Mouse (Mus musculus): Measurements from ENCODE around the gene Cd101. TPM values are rescaled to one million over a fixed set of nuclear protein-coding genes. Genes with fewer than 3 reads are reported as not detected.

The Cd101 gene
- polyA plus RNA-seq (2014; fragmentation: Nextera tagmentation; extraction: Ambion mirVana) = 0.05 and 0.07 TPM in 2 replicates

DNA sequence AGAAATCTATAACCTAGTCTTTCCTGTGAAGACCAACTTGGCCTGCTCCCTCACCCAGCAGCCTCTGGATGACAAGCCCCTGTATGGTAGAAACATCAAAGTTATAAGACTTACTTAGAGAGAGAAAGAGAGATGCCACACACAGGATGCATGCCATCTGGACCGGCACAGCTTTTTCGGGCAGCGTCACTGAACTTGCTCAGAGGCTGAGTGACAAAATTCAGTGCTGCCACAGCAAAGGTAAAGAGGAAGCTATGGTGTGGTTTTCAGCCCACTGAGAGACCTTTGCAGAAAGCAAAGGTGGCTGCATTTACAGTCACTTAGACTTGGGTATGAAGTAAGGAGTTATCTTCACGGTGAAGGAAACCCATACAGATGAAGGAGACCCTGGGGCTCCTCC is at the start of gene Cd101:
Gene Cd101, minus strand, starts transcription at position 218 of the 400 bp plus-strand sequence.
- ATAC-seq (ENCODE audit: low FRiP score) = no peak
- no peaks in the 10 kb centered on the region for H3K36me3 ChIP-seq (replicated peaks; ENCODE audit: control insufficient read depth, insufficient read depth)
- no peak for DNase-seq (ENCODE audit: low spot score)
- no peaks in the 10 kb centered on the region for H3K9me3 ChIP-seq (ENCODE audit: control insufficient read depth, low read length)
- no peak within 1 kb of the TSS for H3K4me2 ChIP-seq (replicated peaks)
- H3K27me3 ChIP-seq (ENCODE audit: control insufficient read depth, insufficient read depth, low read length) = no peaks in the 10 kb centered on the region
- no peak within 1 kb of the TSS for H3K9ac ChIP-seq
- WGBS = 94% methylated on average over 4 of the region's 4 CpGs
- H3K4me1 ChIP-seq (replicated peaks; ENCODE audit: control insufficient read depth, insufficient read depth, low read length) = no peaks in the 10 kb centered on the region
- H3K4me3 ChIP-seq (replicated peaks; ENCODE audit: low read length) = no peak within 1 kb of the TSS
- H3K27ac ChIP-seq = no peak within 1 kb of the TSS

DNA sequence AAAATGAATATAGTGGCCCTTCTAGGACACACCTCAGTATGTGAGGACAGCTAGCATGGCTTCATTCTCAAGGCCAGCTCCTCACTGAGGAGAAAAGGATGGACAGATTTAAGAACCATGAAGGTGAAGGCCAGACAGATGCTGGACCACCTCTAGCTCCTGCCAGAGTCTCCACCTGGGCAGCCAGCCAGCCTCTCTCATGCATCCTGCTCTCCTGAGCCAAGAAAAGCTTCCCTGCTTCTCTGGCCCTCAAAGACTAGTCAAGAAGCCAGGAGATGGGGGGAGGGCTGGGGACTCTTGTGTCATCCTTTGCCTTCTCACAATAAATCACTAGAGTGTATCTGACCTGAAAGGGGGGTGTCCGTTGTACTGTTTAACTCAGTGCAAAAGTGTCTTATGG is 49.0 kb upstream of the Cd101 start:
- Histone ChIP-seq H3K27ac (no peak overlapping the region), H3K9ac (no peak overlapping the region), H3K4me2 (replicated peaks) (no peak overlapping the region), H3K4me1 (replicated peaks; ENCODE audit: control insufficient read depth, insufficient read depth, low read length) (no peaks in the 10 kb centered on the region), H3K36me3 (replicated peaks; ENCODE audit: control insufficient read depth, insufficient read depth) (peaks cover 13% of the 10 kb centered on the region), H3K4me3 (replicated peaks; ENCODE audit: low read length) (no peak overlapping the region), H3K27me3 (ENCODE audit: control insufficient read depth, insufficient read depth, low read length) (no peaks in the 10 kb centered on the region), H3K9me3 (ENCODE audit: control insufficient read depth, low read length) (no peaks in the 10 kb centered on the region)
- 88% methylated on average over 1 of the region's 1 CpGs for WGBS
- DNase-seq (ENCODE audit: low spot score) = no peak
- ATAC-seq (ENCODE audit: low FRiP score) = no peak

DNA sequence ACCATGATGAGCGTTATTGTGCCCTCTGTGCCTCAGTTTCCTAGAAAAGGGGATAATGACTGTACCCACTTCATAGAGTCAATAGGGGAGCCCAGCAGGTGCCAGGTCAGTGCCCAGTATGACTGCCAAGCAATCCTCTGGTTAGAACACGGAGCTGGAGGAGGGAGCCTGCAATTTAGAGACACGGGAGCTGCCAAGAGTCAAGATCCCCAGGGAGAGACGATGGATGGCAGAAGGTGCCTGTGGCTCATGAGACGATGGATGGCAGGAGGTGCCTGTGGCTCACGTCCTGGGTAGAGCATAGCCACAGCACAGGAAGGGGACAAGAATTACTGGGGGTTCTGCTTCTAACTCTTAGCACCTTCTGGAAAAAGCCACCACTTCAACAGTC is 48.3 kb upstream of the Cd101 start:
- Histone ChIP-seq H3K9ac (no peak overlapping the region), H3K9me3 (ENCODE audit: control insufficient read depth, low read length) (no peaks in the 10 kb centered on the region), H3K4me3 (replicated peaks; ENCODE audit: low read length) (no peak overlapping the region), H3K27ac (no peak overlapping the region), H3K4me1 (replicated peaks; ENCODE audit: control insufficient read depth, insufficient read depth, low read length) (no peaks in the 10 kb centered on the region), H3K36me3 (replicated peaks; ENCODE audit: control insufficient read depth, insufficient read depth) (peaks cover 13% of the 10 kb centered on the region), H3K27me3 (ENCODE audit: control insufficient read depth, insufficient read depth, low read length) (no peaks in the 10 kb centered on the region), H3K4me2 (replicated peaks) (no peak overlapping the region)
- no peak for ATAC-seq (ENCODE audit: low FRiP score)
- no peak for DNase-seq (ENCODE audit: low spot score)
- 65% methylated on average over 6 of the region's 6 CpGs for WGBS

DNA sequence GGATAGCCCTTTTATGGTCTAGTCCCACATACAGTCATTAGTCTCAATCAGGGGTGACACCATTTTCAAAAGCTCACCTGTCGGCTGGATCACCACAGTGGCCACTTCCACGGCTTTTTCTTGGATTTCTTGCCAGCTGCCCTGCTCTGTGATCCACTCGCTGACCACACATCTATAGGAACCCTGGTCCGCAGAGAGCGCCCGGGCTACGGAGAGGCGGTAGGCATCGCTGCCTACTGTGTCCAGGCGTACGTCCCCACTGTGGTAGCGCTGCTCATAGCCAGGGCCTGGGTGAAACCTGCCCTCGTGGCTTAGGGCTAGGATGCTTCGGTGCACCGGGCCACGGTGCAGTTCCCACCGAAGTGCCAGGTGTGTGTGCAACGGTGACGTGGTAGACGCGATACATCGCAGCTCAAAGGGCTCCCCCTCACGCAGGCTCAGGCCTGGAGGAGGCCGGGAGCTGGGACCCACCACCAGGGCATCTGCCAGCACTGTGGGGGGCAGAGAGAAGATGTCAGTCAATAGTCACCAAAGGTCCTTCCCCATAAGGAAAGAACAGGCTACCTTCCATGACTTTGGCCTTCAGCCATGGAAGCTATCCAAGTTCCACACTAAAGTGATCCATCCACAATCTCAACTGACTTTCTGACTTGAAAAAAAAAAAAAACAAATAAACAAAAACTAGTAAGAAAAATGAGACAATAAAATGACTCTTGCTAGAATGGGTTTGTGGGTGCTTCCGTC is 47.8 kb upstream of the Cd101 start:
- H3K4me3 ChIP-seq (replicated peaks; ENCODE audit: low read length) = no peak overlapping the region
- H3K9ac ChIP-seq = no peak overlapping the region
- H3K4me1 ChIP-seq (replicated peaks; ENCODE audit: control insufficient read depth, insufficient read depth, low read length) = no peaks in the 10 kb centered on the region
- H3K9me3 ChIP-seq (ENCODE audit: control insufficient read depth, low read length) = no peaks in the 10 kb centered on the region
- WGBS = 90% methylated on average over 25 of the region's 25 CpGs
- no peaks in the 10 kb centered on the region for H3K27me3 ChIP-seq (ENCODE audit: control insufficient read depth, insufficient read depth, low read length)
- H3K36me3 ChIP-seq (replicated peaks; ENCODE audit: control insufficient read depth, insufficient read depth) = peaks cover 13% of the 10 kb centered on the region
- no peak overlapping the region for H3K4me2 ChIP-seq (replicated peaks)
- DNase-seq (ENCODE audit: low spot score) (no peak), ATAC-seq (ENCODE audit: low FRiP score) (no peak)
- H3K27ac ChIP-seq = no peak overlapping the region

DNA sequence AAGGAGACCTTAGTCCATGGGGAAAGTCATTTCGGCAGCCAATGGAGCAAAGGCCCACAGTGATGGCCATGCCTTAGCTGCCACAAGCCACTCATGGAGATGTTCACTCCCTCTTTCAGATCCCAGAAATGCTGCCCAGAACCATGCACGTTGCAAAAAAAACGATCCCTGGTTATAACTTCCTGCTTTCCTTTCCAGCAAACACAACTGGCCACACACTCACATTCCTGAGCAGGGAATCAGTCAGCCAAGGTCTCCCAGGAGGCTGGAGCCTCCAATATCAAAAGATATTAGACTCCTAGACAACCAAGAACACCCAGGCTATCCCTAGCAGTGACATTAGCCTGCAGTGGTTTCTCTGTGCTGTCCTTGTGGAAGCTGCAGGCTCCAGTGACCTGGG is 46.5 kb upstream of the Cd101 start:
- H3K4me1 ChIP-seq (replicated peaks; ENCODE audit: control insufficient read depth, insufficient read depth, low read length) = no peaks in the 10 kb centered on the region; the same call in 1 of the 2 replicates
- H3K27me3 ChIP-seq (ENCODE audit: control insufficient read depth, insufficient read depth, low read length) = no peaks in the 10 kb centered on the region
- H3K4me2 ChIP-seq (replicated peaks) = no peak overlapping the region
- ATAC-seq (ENCODE audit: low FRiP score) = no peak
- no peak overlapping the region for H3K4me3 ChIP-seq (replicated peaks; ENCODE audit: low read length)
- no peaks in the 10 kb centered on the region for H3K9me3 ChIP-seq (ENCODE audit: control insufficient read depth, low read length)
- peaks cover 13% of the 10 kb centered on the region for H3K36me3 ChIP-seq (replicated peaks; ENCODE audit: control insufficient read depth, insufficient read depth)
- DNase-seq (ENCODE audit: low spot score) = no peak
- H3K27ac ChIP-seq = no peak overlapping the region
- no peak overlapping the region for H3K9ac ChIP-seq
- 91% methylated on average over 3 of the region's 3 CpGs for WGBS

DNA sequence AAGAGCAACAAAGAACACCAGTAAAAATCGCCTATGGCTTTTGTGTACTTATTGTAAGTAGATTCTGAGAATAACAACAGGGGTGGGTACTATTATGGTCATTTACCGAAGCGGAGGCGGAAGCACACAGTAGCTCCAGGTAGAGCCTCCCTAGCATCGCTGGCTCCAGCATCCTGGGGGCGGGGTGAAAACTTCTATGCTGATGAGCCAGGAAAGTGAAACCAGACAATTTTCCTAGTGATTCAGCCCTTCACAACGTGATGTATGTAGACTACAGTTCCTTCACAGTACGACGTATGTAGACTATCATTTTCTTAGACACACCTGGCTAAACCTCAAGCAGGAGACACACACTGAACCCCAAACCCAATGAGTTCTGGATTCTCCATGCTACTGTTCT is 44.0 kb upstream of the Cd101 start:
- Histone ChIP-seq H3K36me3 (replicated peaks; ENCODE audit: control insufficient read depth, insufficient read depth) (peaks cover 13% of the 10 kb centered on the region), H3K4me2 (replicated peaks) (no peak overlapping the region), H3K4me3 (replicated peaks; ENCODE audit: low read length) (no peak overlapping the region), H3K9ac (no peak overlapping the region), H3K27me3 (ENCODE audit: control insufficient read depth, insufficient read depth, low read length) (no peaks in the 10 kb centered on the region), H3K9me3 (ENCODE audit: control insufficient read depth, low read length) (no peaks in the 10 kb centered on the region), H3K4me1 (replicated peaks; ENCODE audit: control insufficient read depth, insufficient read depth, low read length) (no peaks in the 10 kb centered on the region; the same call in 1 of the 2 replicates), H3K27ac (no peak overlapping the region)
- ATAC-seq (ENCODE audit: low FRiP score) (no peak), DNase-seq (ENCODE audit: low spot score) (no peak)
- 88% methylated on average over 9 of the region's 9 CpGs for WGBS

DNA sequence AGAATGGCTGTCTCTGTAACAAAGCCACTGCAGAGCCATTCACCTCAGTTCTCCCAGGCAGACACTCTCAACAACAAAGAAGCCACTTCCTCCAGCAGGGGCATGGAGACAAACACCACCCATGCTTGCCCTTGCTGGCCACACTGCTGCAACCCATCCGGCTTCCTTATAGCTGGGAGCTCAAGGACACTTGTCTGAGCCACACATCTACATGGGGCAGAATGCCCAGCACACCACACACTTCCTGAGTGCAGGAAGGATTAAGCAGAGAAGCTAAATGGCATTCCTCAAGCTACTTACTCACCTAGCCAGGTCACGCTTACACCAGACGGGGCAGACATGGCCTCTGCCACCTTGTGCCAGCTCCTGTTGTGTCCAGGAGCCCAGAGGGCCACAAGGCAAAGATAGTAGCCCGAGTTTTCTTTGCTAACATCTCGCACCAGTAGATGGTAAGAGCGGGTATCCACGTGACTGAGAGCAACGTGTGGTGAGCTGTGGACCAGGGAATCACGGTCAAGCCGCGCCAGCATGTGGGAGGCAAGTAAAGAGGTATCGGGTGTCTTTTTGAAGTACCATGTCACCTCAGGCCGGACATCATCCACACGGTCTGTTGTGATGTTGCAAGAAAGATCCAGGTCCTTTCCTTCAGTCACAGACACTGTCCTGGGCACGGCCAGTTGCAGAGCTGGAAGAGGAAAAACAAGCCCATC is 43.3 kb upstream of the Cd101 start:
- H3K27me3 ChIP-seq (ENCODE audit: control insufficient read depth, insufficient read depth, low read length) = no peaks in the 10 kb centered on the region
- no peak overlapping the region for H3K4me3 ChIP-seq (replicated peaks; ENCODE audit: low read length)
- no peak overlapping the region for H3K4me2 ChIP-seq (replicated peaks)
- no peak overlapping the region for H3K9ac ChIP-seq
- peaks cover 13% of the 10 kb centered on the region for H3K36me3 ChIP-seq (replicated peaks; ENCODE audit: control insufficient read depth, insufficient read depth)
- no peaks in the 10 kb centered on the region; the same call in 1 of the 2 replicates for H3K4me1 ChIP-seq (replicated peaks; ENCODE audit: control insufficient read depth, insufficient read depth, low read length)
- ATAC-seq (ENCODE audit: low FRiP score) = no peak
- no peaks in the 10 kb centered on the region for H3K9me3 ChIP-seq (ENCODE audit: control insufficient read depth, low read length)
- no peak overlapping the region for H3K27ac ChIP-seq
- DNase-seq (ENCODE audit: low spot score) = no peak
- WGBS = 87% methylated on average over 15 of the region's 15 CpGs

DNA sequence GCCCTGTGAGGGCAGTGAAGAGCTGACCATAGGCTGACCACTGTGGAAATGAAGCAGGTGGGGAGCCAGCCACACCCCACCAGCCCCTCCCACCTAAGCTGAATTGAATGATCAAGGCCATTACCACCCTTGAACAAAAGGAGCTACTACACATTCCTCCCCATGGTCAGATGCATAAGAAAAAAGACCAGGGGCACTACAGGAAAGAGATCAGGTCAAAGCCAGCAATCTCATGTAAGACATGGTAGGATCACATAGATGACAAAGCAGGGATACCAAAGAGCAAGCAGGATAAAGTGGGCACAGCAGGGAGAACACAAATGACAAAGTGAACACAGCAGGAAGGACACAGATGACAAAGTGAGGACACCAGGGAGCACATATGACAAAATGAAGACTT is 42.2 kb upstream of the Cd101 start:
- H3K9me3 ChIP-seq (ENCODE audit: control insufficient read depth, low read length) = no peaks in the 10 kb centered on the region
- ATAC-seq (ENCODE audit: low FRiP score) = no peak
- no peak for DNase-seq (ENCODE audit: low spot score)
- H3K4me3 ChIP-seq (replicated peaks; ENCODE audit: low read length) = no peak overlapping the region
- H3K36me3 ChIP-seq (replicated peaks; ENCODE audit: control insufficient read depth, insufficient read depth) = peaks cover 5% of the 10 kb centered on the region; the same call in 1 of the 2 replicates
- no peak overlapping the region; the same call in 1 of the 2 replicates for H3K27ac ChIP-seq
- no peak overlapping the region for H3K4me2 ChIP-seq (replicated peaks)
- no peaks in the 10 kb centered on the region for H3K27me3 ChIP-seq (ENCODE audit: control insufficient read depth, insufficient read depth, low read length)
- no peak overlapping the region for H3K9ac ChIP-seq
- no peaks in the 10 kb centered on the region; the same call in 1 of the 2 replicates for H3K4me1 ChIP-seq (replicated peaks; ENCODE audit: control insufficient read depth, insufficient read depth, low read length)

DNA sequence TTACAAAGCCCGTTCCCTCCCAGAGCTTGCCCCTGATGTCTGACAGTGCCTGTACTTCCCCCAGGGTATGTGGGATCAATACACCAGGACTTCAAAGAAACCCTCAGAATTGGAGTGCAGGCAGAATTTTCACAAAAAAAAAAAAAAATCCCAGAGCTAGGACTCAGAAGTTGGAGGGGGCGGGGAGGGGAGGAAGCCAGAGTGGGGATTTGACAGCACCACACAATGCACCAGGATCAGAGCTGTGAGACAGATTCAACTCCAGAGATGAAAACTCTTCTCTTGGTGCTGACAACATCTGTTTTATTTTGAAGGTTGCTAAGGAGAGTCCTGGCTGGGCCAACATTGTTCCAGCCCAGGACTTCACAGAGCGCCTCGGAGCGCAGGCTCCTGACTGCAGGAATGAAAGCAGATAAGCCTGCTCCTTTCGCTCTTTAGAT is 41.5 kb upstream of the Cd101 start:
- H3K36me3 ChIP-seq (replicated peaks; ENCODE audit: control insufficient read depth, insufficient read depth) = no peaks in the 10 kb centered on the region
- no peaks in the 10 kb centered on the region; the same call in 1 of the 2 replicates for H3K4me1 ChIP-seq (replicated peaks; ENCODE audit: control insufficient read depth, insufficient read depth, low read length)
- DNase-seq (ENCODE audit: low spot score) = no peak
- ATAC-seq (ENCODE audit: low FRiP score) = peak; percentile 35; the same call in 1 of the 2 replicates
- H3K4me3 ChIP-seq (replicated peaks; ENCODE audit: low read length) = no peak overlapping the region
- no peaks in the 10 kb centered on the region for H3K9me3 ChIP-seq (ENCODE audit: control insufficient read depth, low read length)
- WGBS = 44% methylated on average over 6 of the region's 6 CpGs
- H3K27ac ChIP-seq = peak overlapping the region; percentile 33; the same call in 1 of the 2 replicates
- no peaks in the 10 kb centered on the region for H3K27me3 ChIP-seq (ENCODE audit: control insufficient read depth, insufficient read depth, low read length)
- no peak overlapping the region for H3K9ac ChIP-seq
- H3K4me2 ChIP-seq (replicated peaks) = no peak overlapping the region
